Mouse (Mus musculus): ENCODE measurements around the gene Ucn2. TPM values are rescaled to one million over a fixed set of nuclear protein-coding genes. Genes with fewer than 3 reads are reported as not detected.

Gene Ucn2
- polyA plus RNA-seq, 1 experiment from 2014 or later = not detected

DNA sequence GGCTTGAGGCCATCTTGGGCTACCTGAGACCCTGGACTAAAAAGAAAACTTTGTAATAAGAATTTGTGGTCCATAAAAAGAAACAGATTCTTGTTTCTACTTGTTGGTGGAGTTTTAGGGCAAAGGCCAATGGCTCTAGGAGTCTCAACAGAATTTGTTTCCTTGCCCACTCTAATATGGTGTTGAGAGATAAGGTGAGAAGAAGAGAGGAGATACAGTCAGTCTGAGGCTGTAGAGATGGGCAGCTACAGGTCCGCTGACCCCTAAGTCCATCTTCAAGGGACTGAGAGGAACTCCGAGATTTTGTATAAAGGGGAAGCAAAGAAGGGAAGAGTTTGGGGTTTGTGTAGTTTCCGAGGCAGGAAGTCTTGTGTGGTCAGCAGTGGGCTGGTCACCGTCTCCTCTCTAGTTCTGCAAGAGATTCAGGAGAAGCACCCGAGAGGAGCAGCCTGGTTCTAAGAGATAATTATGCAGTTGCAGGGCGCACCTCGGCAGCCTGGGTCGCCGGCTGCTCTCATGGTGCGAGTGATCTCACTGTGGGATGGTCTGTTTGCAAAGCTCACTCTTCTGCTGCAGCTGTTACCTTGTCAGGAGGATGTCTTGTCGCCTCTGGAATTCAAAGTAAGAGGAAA, 31.3 kb downstream of the Ucn2 start:
- Histone ChIP-seq H3K4me2 (ENCODE audit: low read depth) (no peak overlapping the region), H3K4me3 (ENCODE audit: low read depth, low read length) (no peak overlapping the region), H3K27ac (ENCODE audit: low read depth, low read length) (no peak overlapping the region), H3K9me3 (ENCODE audit: control insufficient read depth, low read length) (no peaks in the 10 kb centered on the region), H3K36me3 (ENCODE audit: control insufficient read depth, insufficient read depth, low read length) (no peaks in the 10 kb centered on the region), H3K9ac (ENCODE audit: low read length) (no peak overlapping the region), H3K4me1 (ENCODE audit: control insufficient read depth, insufficient read depth, low read length) (no peaks in the 10 kb centered on the region), H3K27me3 (ENCODE audit: control insufficient read depth, insufficient read depth, low read length) (no peaks in the 10 kb centered on the region)
- DNase-seq (ENCODE audit: low spot score) (no peak), ATAC-seq (ENCODE audit: insufficient read depth, low FRiP score, low TSS enrichment) (no peak)
- WGBS = 51% methylated on average over 11 of the region's 11 CpGs

DNA sequence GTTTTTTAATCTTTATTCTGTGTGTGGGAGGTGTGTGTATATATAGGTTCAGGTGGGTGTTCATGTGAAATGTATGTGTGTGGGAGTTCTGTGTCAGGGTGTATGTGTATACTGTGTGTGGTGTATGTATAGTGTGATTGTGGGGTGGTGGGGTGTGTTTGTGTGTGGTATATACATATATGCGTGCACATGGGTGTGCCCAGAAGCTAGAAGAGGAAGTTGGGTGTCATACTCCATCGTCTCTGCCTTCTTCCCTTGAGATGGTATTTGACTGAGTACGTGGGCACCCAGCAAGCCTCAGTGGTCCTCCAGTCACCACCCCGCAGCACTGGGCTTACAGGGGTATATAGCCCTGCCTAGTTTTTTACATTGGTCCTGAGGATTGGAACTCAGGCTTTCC, 35.6 kb downstream of the Ucn2 start:
- no peaks in the 10 kb centered on the region for H3K4me1 ChIP-seq (ENCODE audit: control insufficient read depth, insufficient read depth, low read length)
- DNase-seq (ENCODE audit: low spot score) = no peak
- H3K4me2 ChIP-seq (ENCODE audit: low read depth) = no peak overlapping the region
- 88% methylated on average over 4 of the region's 4 CpGs for WGBS
- H3K4me3 ChIP-seq (ENCODE audit: low read depth, low read length) = no peak overlapping the region
- no peaks in the 10 kb centered on the region for H3K9me3 ChIP-seq (ENCODE audit: control insufficient read depth, low read length)
- no peak overlapping the region for H3K27ac ChIP-seq (ENCODE audit: low read depth, low read length)
- H3K27me3 ChIP-seq (ENCODE audit: control insufficient read depth, insufficient read depth, low read length) = no peaks in the 10 kb centered on the region
- no peaks in the 10 kb centered on the region; the same call in 1 of the 2 replicates for H3K36me3 ChIP-seq (ENCODE audit: control insufficient read depth, insufficient read depth, low read length)
- ATAC-seq (ENCODE audit: insufficient read depth, low FRiP score, low TSS enrichment) = no peak
- no peak overlapping the region for H3K9ac ChIP-seq (ENCODE audit: low read length)

DNA sequence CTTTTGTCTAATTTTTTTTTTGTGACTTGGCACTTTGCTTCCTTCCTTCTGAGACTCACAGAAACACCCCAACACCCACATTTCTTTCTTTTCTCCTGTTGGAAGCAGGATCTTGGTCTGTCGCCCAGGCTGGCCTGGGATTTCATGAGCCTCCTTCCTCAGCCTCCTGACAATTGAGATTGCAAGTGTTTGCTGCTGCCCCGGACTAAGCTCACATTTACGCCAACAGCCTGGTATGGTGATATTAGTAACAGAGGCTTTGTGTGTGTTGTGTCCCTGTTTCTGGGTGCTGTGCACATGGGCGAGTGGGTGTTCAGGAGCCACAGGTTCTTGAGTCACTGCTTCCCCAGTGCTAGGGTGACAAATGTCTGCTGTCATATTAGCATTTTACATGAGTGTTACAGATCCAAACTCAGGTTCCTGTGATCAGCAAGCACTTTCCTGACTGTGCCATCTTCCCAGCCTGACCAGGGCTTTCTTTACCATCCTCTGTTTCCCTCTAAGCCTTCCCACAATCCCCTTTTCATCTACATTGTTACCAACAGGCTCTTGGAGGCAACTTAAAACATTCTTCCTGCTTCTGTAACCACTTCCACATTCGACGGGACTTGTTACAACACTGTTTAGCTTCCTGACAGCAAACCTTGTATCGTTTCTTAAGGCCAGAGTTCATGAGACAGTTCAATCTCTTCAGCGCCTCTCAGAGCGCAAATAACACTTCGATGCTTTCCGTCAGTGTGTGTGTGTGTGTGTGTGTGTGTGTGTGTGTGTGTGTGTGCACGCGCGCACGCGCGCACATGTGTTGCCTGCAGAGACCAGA, 37.3 kb downstream of the Ucn2 start:
- ATAC-seq (ENCODE audit: insufficient read depth, low FRiP score, low TSS enrichment) (no peak), DNase-seq (ENCODE audit: low spot score) (no peak)
- Histone ChIP-seq H3K4me2 (ENCODE audit: low read depth) (no peak overlapping the region), H3K4me3 (ENCODE audit: low read depth, low read length) (no peak overlapping the region), H3K4me1 (ENCODE audit: control insufficient read depth, insufficient read depth, low read length) (no peaks in the 10 kb centered on the region), H3K27me3 (ENCODE audit: control insufficient read depth, insufficient read depth, low read length) (no peaks in the 10 kb centered on the region), H3K27ac (ENCODE audit: low read depth, low read length) (no peak overlapping the region), H3K9ac (ENCODE audit: low read length) (no peak overlapping the region), H3K36me3 (ENCODE audit: control insufficient read depth, insufficient read depth, low read length) (no peaks in the 10 kb centered on the region; the same call in 1 of the 2 replicates), H3K9me3 (ENCODE audit: control insufficient read depth, low read length) (no peaks in the 10 kb centered on the region)
- WGBS = 92% methylated on average over 17 of the region's 17 CpGs

- Histone ChIP-seq H3K36me3 (ENCODE audit: control insufficient read depth, insufficient read depth, low read length) (no peaks in the 10 kb centered on the region; the same call in 1 of the 2 replicates), H3K9me3 (ENCODE audit: control insufficient read depth, low read length) (no peaks in the 10 kb centered on the region), H3K27ac (ENCODE audit: low read depth, low read length) (0 out of 2 replicates have a peak overlapping the region, but pooled peaks have one; percentile 20), H3K27me3 (ENCODE audit: control insufficient read depth, insufficient read depth, low read length) (no peaks in the 10 kb centered on the region), H3K4me2 (ENCODE audit: low read depth) (no peak overlapping the region), H3K4me3 (ENCODE audit: low read depth, low read length) (no peak overlapping the region), H3K9ac (ENCODE audit: low read length) (no peak overlapping the region), H3K4me1 (ENCODE audit: control insufficient read depth, insufficient read depth, low read length) (no peaks in the 10 kb centered on the region)
- DNase-seq (ENCODE audit: low spot score) = no peak
- no peak for ATAC-seq (ENCODE audit: insufficient read depth, low FRiP score, low TSS enrichment)
- 84% methylated on average over 8 of the region's 8 CpGs for WGBS
These were observed 41.7 kb downstream of the Ucn2 start for GRCm38 (mm10) chr9:109027521-109027920.

DNA sequence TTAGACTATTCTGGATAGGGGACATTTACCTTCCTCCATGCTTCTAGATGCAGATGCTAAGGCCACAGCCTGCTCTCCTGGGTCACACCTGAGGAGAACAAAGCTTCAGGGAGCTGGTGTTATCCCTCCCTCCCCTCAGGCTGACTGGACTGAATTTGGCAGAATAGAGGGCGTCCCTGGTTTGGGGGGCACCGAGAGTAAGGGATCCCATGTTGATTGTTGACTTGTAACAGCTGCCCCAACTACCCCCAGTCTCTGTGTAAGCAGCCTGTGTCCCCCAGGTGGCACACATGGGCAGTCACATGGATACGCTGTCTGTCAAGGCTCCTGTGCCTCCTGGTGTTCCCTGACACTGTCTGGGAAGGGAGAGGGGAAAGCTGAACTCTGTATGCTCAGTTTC, 42.6 kb downstream of the Ucn2 start:
- 76% methylated on average over 3 of the region's 3 CpGs for WGBS
- H3K4me3 ChIP-seq (ENCODE audit: low read depth, low read length) = no peak overlapping the region
- H3K27me3 ChIP-seq (ENCODE audit: control insufficient read depth, insufficient read depth, low read length) = no peaks in the 10 kb centered on the region
- no peak overlapping the region for H3K4me2 ChIP-seq (ENCODE audit: low read depth)
- H3K27ac ChIP-seq (ENCODE audit: low read depth, low read length) = no peak overlapping the region
- H3K36me3 ChIP-seq (ENCODE audit: control insufficient read depth, insufficient read depth, low read length) = no peaks in the 10 kb centered on the region; the same call in 1 of the 2 replicates
- no peaks in the 10 kb centered on the region for H3K4me1 ChIP-seq (ENCODE audit: control insufficient read depth, insufficient read depth, low read length)
- ATAC-seq (ENCODE audit: insufficient read depth, low FRiP score, low TSS enrichment) = no peak
- H3K9me3 ChIP-seq (ENCODE audit: control insufficient read depth, low read length) = no peaks in the 10 kb centered on the region
- DNase-seq (ENCODE audit: low spot score) = no peak
- H3K9ac ChIP-seq (ENCODE audit: low read length) = no peak overlapping the region

DNA sequence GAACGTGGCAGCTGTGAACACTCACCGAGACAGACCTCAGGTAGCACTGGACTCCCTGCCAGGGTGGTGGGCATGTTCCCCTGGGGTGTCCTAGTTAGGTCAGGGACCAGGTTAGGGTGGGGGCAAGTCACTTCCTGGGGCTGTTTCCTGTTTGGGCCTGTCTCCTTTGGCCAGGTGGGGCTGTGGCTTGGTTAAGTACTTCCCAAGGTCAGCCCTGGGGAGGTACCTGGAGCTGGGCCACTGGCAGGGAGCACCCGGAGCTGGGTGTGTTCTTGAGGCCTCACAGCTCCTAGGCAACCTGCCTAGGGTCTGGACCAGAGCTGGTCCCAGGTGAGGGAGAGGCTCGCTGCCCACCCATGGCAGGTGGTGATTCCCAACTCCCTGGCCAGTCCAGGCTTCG, 43.1 kb downstream of the Ucn2 start:
- Histone ChIP-seq H3K4me2 (ENCODE audit: low read depth) (no peak overlapping the region), H3K4me1 (ENCODE audit: control insufficient read depth, insufficient read depth, low read length) (no peaks in the 10 kb centered on the region), H3K9me3 (ENCODE audit: control insufficient read depth, low read length) (no peaks in the 10 kb centered on the region), H3K4me3 (ENCODE audit: low read depth, low read length) (no peak overlapping the region), H3K27me3 (ENCODE audit: control insufficient read depth, insufficient read depth, low read length) (no peaks in the 10 kb centered on the region), H3K27ac (ENCODE audit: low read depth, low read length) (no peak overlapping the region), H3K36me3 (ENCODE audit: control insufficient read depth, insufficient read depth, low read length) (no peaks in the 10 kb centered on the region; the same call in 1 of the 2 replicates), H3K9ac (ENCODE audit: low read length) (no peak overlapping the region)
- 75% methylated on average over 5 of the region's 5 CpGs for WGBS
- ATAC-seq (ENCODE audit: insufficient read depth, low FRiP score, low TSS enrichment) = no peak
- DNase-seq (ENCODE audit: low spot score) = no peak

DNA sequence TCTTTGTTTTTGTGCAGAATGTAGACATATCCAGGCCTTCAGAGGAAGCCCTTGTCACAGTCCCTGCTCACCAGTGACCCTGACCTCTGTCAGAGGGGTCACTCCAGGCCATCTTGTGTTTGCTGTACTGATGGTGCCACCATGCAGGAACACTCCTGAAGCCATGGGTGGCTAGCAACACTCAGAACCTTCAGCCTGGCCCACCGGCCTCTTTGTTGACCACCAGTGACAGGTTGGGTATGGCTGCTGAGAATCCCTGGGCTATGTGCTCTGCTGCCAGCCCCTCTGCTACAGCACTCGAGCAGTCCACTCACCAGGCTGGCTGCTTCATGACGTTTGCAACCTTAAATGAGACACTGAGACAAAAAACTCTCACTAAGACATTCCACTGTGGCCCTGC, 44.5 kb downstream of the Ucn2 start:
- ATAC-seq (ENCODE audit: insufficient read depth, low FRiP score, low TSS enrichment) (no peak), DNase-seq (ENCODE audit: low spot score) (no peak)
- no peaks in the 10 kb centered on the region for H3K4me1 ChIP-seq (ENCODE audit: control insufficient read depth, insufficient read depth, low read length)
- H3K9ac ChIP-seq (ENCODE audit: low read length) = no peak overlapping the region
- no peaks in the 10 kb centered on the region for H3K9me3 ChIP-seq (ENCODE audit: control insufficient read depth, low read length)
- H3K27me3 ChIP-seq (ENCODE audit: control insufficient read depth, insufficient read depth, low read length) = no peaks in the 10 kb centered on the region
- no peaks in the 10 kb centered on the region for H3K36me3 ChIP-seq (ENCODE audit: control insufficient read depth, insufficient read depth, low read length)
- H3K4me2 ChIP-seq (ENCODE audit: low read depth) = no peak overlapping the region
- 71% methylated on average over 3 of the region's 3 CpGs for WGBS
- H3K27ac ChIP-seq (ENCODE audit: low read depth, low read length) = no peak overlapping the region
- H3K4me3 ChIP-seq (ENCODE audit: low read depth, low read length) = no peak overlapping the region

DNA sequence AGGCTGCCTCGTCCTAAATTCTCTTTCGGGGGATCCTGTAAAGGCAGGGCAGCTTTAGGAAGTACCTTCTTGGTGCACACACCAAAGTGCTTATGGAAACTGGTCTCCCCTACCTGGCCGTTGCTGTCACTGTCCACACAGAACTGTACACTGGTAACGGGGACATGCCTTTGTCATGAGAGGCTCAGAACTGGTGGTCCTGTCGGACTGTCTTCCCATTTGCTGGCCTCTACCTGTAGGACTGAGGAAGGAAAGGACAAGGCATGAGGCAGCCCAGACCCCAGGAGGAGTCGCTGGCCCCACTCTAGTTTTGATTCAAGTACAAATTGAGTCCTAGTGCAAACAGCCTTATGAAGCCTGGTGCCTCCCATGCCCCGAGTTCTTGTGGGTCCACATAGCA, 45.2 kb downstream of the Ucn2 start:
- Histone ChIP-seq H3K27ac (ENCODE audit: low read depth, low read length) (no peak overlapping the region), H3K4me2 (ENCODE audit: low read depth) (no peak overlapping the region), H3K4me3 (ENCODE audit: low read depth, low read length) (no peak overlapping the region), H3K4me1 (ENCODE audit: control insufficient read depth, insufficient read depth, low read length) (no peaks in the 10 kb centered on the region), H3K9me3 (ENCODE audit: control insufficient read depth, low read length) (no peaks in the 10 kb centered on the region), H3K27me3 (ENCODE audit: control insufficient read depth, insufficient read depth, low read length) (no peaks in the 10 kb centered on the region), H3K9ac (ENCODE audit: low read length) (no peak overlapping the region), H3K36me3 (ENCODE audit: control insufficient read depth, insufficient read depth, low read length) (no peaks in the 10 kb centered on the region)
- 91% methylated on average over 7 of the region's 7 CpGs for WGBS
- DNase-seq (ENCODE audit: low spot score) (no peak), ATAC-seq (ENCODE audit: insufficient read depth, low FRiP score, low TSS enrichment) (no peak)

DNA sequence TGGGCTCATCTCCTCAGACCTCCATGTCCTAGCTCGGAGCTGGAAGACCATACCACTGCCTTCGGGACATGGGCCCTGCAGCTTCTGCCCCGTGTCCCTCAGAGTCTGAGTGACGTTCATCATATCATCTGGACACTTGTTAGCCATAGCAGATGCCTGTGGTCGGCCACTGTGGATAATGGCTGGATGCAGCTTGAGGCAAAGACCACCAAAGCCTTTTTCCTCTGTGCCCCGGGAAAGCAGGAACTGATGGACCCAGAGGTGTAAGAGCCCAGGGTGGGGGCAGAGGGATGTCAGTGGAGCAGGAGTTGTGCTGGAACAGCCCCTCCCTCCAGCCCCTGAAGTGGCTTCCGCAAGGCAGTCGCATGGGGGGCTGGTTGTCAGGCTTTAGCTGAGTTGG, 45.9 kb downstream of the Ucn2 start:
- no peak overlapping the region for H3K4me2 ChIP-seq (ENCODE audit: low read depth)
- no peak overlapping the region for H3K27ac ChIP-seq (ENCODE audit: low read depth, low read length)
- no peaks in the 10 kb centered on the region for H3K4me1 ChIP-seq (ENCODE audit: control insufficient read depth, insufficient read depth, low read length)
- DNase-seq (ENCODE audit: low spot score) (no peak), ATAC-seq (ENCODE audit: insufficient read depth, low FRiP score, low TSS enrichment) (no peak)
- H3K9me3 ChIP-seq (ENCODE audit: control insufficient read depth, low read length) = no peaks in the 10 kb centered on the region
- 88% methylated on average over 8 of the region's 8 CpGs for WGBS
- H3K27me3 ChIP-seq (ENCODE audit: control insufficient read depth, insufficient read depth, low read length) = no peaks in the 10 kb centered on the region
- H3K9ac ChIP-seq (ENCODE audit: low read length) = no peak overlapping the region
- no peak overlapping the region for H3K4me3 ChIP-seq (ENCODE audit: low read depth, low read length)
- H3K36me3 ChIP-seq (ENCODE audit: control insufficient read depth, insufficient read depth, low read length) = no peaks in the 10 kb centered on the region

Measured in neural tube, embryonic 11.5 days (tissue).